ENCODE assay signal across 18 mouse cellular contexts in genomic region chr14:56303506-56304025, GRCm38 (mm10). TPM values are rescaled to one million over a fixed set of nuclear protein-coding genes. Genes with fewer than 3 reads are reported as not detected.
DNase-seq lines count a peak whose midpoint lies in the region; ATAC-seq lines count a peak whose summit lies in the region.
"Had no signal": no experiment of that assay in that cellular context is flagged by ENCODE, and none has a peak within 500 bp of the region (broad histone marks: within the 10 kb centered on the region; RNA-seq: fewer than 3 reads in every experiment).

No protein-coding gene starts in this region.

- H3K9ac ChIP-seq in heart, embryonic 14.5 days (ENCODE audit: low read length): no peak overlapping the region
- H3K9ac ChIP-seq in lung, embryonic 15.5 days: no peak overlapping the region
- H3K9ac ChIP-seq: embryonic facial prominence, embryonic 15.5 days; liver, postnatal 0 days had no signal

- intact Hi-C loops in heart, postnatal 36 days (cut with DNase I): loop anchor here (5.0 kb wide), 1 partner anchor 101 kb away; no protein-coding TSS in a partner anchor

- WGBS in heart, embryonic 14.5 days: 49% methylated on average over 10 of the region's 10 CpGs
- WGBS in lung, embryonic 15.5 days: 42% methylated on average over 10 of the region's 10 CpGs

- DNase-seq in heart, postnatal 36 days: no peak
- DNase-seq in lung, postnatal 36 days: no peak
- no peak for DNase-seq in ovary, postnatal 10 days (ENCODE audit: low spot score)
- no peak for DNase-seq in embryo, embryonic 11 days
- DNase-seq in spleen, postnatal 10 days (ENCODE audit: low spot score in 2 of 2): no peak
- DNase-seq: gastrocnemius, adult 2 months; kidney, adult 11 months; left cerebral cortex, postnatal 4 days; liver, postnatal 0 days had no signal

- H3K27ac ChIP-seq in heart, embryonic 14.5 days (replicated peaks in 1 of 2; ENCODE audit: control insufficient read depth in 1 of 2, insufficient read depth in 1 of 2, low read depth in 2 of 2, low read length in 2 of 2): no peak overlapping the region
- H3K27ac ChIP-seq in lung, embryonic 15.5 days: no peak overlapping the region
- H3K27ac ChIP-seq: embryonic facial prominence, embryonic 15.5 days; gastrocnemius, adult 2 months; midbrain, embryonic 10.5 days had no signal

- H3K4me1 ChIP-seq in heart, embryonic 14.5 days (ENCODE audit: control insufficient read depth in 2 of 2, insufficient read depth in 2 of 2, low read length in 2 of 2): no peaks in the 10 kb centered on the region
- no peaks in the 10 kb centered on the region for H3K4me1 ChIP-seq in lung, embryonic 15.5 days
- H3K4me1 ChIP-seq: embryonic facial prominence, embryonic 15.5 days; midbrain, embryonic 10.5 days had no signal

- peak overlapping the region; percentile 29 for H3K4me2 ChIP-seq in heart, embryonic 14.5 days (ENCODE audit: low read length)
- H3K4me2 ChIP-seq in lung, embryonic 15.5 days: peak overlapping the region; percentile 33
- H3K4me2 ChIP-seq: embryonic facial prominence, embryonic 15.5 days had no signal

- no peak overlapping the region for H3K4me3 ChIP-seq in heart, embryonic 14.5 days (ENCODE audit: control insufficient read depth in 1 of 2, insufficient read depth in 1 of 2, low read depth in 1 of 2, low read length in 2 of 2)
- H3K4me3 ChIP-seq in lung, embryonic 15.5 days: no peak overlapping the region
- H3K4me3 ChIP-seq: embryonic facial prominence, embryonic 15.5 days; gastrocnemius, adult 2 months; midbrain, embryonic 10.5 days had no signal

- no peaks in the 10 kb centered on the region for H3K36me3 ChIP-seq in heart, embryonic 14.5 days (ENCODE audit: control insufficient read depth, insufficient read depth, low read length)
- H3K36me3 ChIP-seq in lung, embryonic 15.5 days: no peaks in the 10 kb centered on the region
- H3K36me3 ChIP-seq: embryonic facial prominence, embryonic 15.5 days; midbrain, embryonic 10.5 days had no signal

- H3K27me3 ChIP-seq in heart, embryonic 14.5 days (ENCODE audit: control insufficient read depth, insufficient read depth, low read length): no peaks in the 10 kb centered on the region
- no peaks in the 10 kb centered on the region for H3K27me3 ChIP-seq in lung, embryonic 15.5 days
- H3K27me3 ChIP-seq: embryonic facial prominence, embryonic 15.5 days had no signal

- no peak for ATAC-seq in heart, embryonic 14.5 days (ENCODE audit: insufficient number of reproducible peaks, insufficient read depth, low FRiP score, low read depth)
- no peak for ATAC-seq in lung, embryonic 15.5 days (ENCODE audit: borderline replicate concordance, extremely low read depth, low FRiP score, low TSS enrichment)
- peak; percentile 32 for ATAC-seq in inflammation-experienced regulatory T-cells, adult 6 months
- ATAC-seq: liver, postnatal 0 days had no signal

- H3K9me3 ChIP-seq in heart, embryonic 14.5 days (ENCODE audit: control insufficient read depth, low read length): no peaks in the 10 kb centered on the region
- no peaks in the 10 kb centered on the region for H3K9me3 ChIP-seq in lung, embryonic 15.5 days
- H3K9me3 ChIP-seq: embryonic facial prominence, embryonic 15.5 days; midbrain, embryonic 10.5 days had no signal

RNA-seq across cellular contexts. Expression of gene Gzmb, which starts 41.5 kb away (rescaled TPM):
- not detected in 2 replicates for polyA plus RNA-seq in heart, embryonic 14.5 days (2014; fragmentation: Nextera tagmentation; extraction: Ambion mirVana)
- total RNA-seq in heart, postnatal 36 days (2021): not detected
- polyA plus RNA-seq in lung, embryonic 15.5 days (2015; fragmentation: Nextera tagmentation; extraction: Ambion mirVana): 1.2 and 1.6 TPM in 2 replicates
- polyA plus RNA-seq in inflammation-experienced regulatory T-cells, adult 6 months (2017; shearing (Covaris generic)): 100 to 1,000 TPM in 1 of 3 experiments, 10 to 100 TPM in 2; 13.5 to 296 (median 19.9) TPM
- total RNA-seq: gastrocnemius, adult 2 months; heart, postnatal 14 days; layer of hippocampus, adult 8-10 months; left cerebral cortex, postnatal 4 days had no signal
- polyA plus RNA-seq: cerebellum, adult 2 months; forebrain, embryonic 14.5 days; midbrain, embryonic 10.5 days had no signal
